Mouse (Mus musculus): ENCODE results near the gene Vmn1r2. TPM values are rescaled to one million over a fixed set of nuclear protein-coding genes. Genes with fewer than 3 reads are reported as not detected.

The Vmn1r2 gene
- not detected for total RNA-seq (2023)

DNA sequence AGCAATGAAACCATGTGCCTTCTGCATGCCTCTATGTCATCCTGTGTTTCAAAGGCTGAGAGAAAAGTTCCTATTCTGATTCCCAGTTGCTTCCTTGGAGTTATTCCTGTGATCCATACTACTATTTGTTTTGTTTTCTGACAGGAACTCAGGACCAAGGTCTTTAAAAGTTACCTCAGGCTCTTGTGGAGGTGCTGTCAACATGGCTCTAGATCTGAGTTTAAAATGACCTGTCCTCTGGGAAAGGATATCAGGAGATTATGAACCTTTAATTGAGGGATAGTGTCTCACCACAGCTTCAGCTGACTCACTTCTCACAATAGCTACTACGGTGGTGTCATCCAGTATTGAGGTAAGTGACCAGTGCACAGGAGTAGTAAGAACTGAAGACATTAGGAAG lies at the start of gene Vmn1r2:
Gene Vmn1r2, plus strand, starts transcription at position 301 of the 400 bp plus-strand sequence.

DNA sequence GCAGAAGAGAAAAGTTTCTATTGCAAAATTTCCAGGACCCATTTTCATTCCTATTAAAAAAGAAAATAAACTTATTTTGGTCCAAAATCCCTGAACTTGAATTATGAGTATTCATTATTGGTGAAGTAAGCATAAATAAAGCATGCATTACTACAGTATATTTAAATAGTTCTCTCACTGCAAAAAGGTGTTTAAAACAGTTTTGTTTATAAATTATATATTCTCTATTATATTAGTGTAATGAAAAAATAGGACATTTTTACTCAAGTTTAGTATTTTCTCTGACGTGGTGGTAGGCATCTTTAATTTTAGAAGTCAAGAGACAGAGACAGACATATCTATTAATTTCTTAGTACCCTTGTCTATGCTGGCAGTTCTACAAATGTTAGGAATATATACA lies 18.1 kb downstream of the Vmn1r2 start, which contains the start of gene Vmn1r3:
Gene Vmn1r3, minus strand, starts transcription at position 101 of the 400 bp plus-strand sequence.

Other genes starting within 250 kb of the Vmn1r2 start
- not detected for gene Vmn1r3, start 18.0 kb downstream of the Vmn1r2 start, total RNA-seq (2023)

All from CD4-positive naive resting alpha-beta T cell, adult 57 days (primary cell).